Mouse (Mus musculus) C2C12 (cell line): Measurements from ENCODE around the gene Wwox.

Source experiments
- CEBPB ChIP-seq: IDR thresholded peaks from one replicate; pipeline ENCODE4 v1.6.1; 2011; ENCODE audit warnings: low read depth, mild to moderate bottlenecking, control low read depth, moderate library complexity
- CTCF ChIP-seq: IDR thresholded peaks from one replicate; pipeline ENCODE4 v1.5.1; 2011; ENCODE audit not compliant: control insufficient read depth, insufficient read depth, insufficient read length
- MAX ChIP-seq: IDR thresholded peaks from one replicate; pipeline ENCODE4 v1.6.1; 2011; ENCODE audit warnings: mild to moderate bottlenecking, control low read depth
- USF1 ChIP-seq: IDR thresholded peaks from one replicate; pipeline ENCODE4 v1.6.1; 2011; ENCODE audit warnings: low read depth, mild to moderate bottlenecking, control low read depth, moderate library complexity

DNA sequence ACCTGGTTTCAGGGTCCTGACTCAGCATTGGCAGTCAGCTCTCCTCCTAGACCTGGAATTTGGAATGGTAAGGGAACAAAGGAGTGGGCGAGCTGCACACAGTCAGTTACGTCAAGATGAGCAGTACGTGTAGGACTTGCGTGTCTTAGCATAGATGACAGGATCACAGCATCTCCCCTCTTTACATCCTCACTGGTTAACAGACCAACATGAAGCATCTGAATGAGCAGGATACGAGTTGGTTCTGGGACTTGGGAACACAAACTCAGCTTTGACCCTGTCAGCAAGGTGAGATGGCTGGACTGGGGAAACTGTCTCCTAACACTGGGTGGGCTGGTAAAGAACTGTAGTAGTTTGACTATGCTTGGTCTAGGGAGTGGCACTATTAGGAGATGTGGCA lies 40.2 kb upstream of the Wwox start:
- TF ChIP-seq CTCF (no peak), USF1 (no peak), CEBPB (no peak), MAX (no peak)
